Mouse (Mus musculus): ENCODE results near the gene Ube2e3. TPM values are rescaled to one million over a fixed set of nuclear protein-coding genes. Genes with fewer than 3 reads are reported as not detected.

Ube2e3 gene
- total and polyA plus RNA-seq, 2 experiments from 2014 or later = 203 to 237 TPM

- Histone ChIP-seq H3K9me3 (ENCODE audit: low read length) (no peaks in the 10 kb centered on the region), H3K36me3 (ENCODE audit: insufficient read depth, low read length) (no peaks in the 10 kb centered on the region), H3K27ac (no peak overlapping the region), H3K27me3 (ENCODE audit: insufficient read depth, low read length) (no peaks in the 10 kb centered on the region), H3K4me1 (ENCODE audit: insufficient read depth, low read length) (no peaks in the 10 kb centered on the region), H3K4me3 (ENCODE audit: low read length) (no peak overlapping the region), H3K9ac (replicated peaks; ENCODE audit: low read length) (no peak overlapping the region), H3K4me2 (ENCODE audit: low read depth, low read length) (no peak overlapping the region)
- ATAC-seq (peak; percentile 75; the same call in 1 of the 2 replicates), DNase-seq (ENCODE audit: low spot score) (peak; percentile 37)
- WGBS = 55% methylated on average over 8 of the region's 8 CpGs
- no peak for TF ChIP-seq CTCF (IDR thresholded peaks at IDR 0.05; ENCODE audit: low read depth)
Measured at GRCm38 (mm10) chr2:78854315-78854714, 13.6 kb upstream of the Ube2e3 start.

DNA sequence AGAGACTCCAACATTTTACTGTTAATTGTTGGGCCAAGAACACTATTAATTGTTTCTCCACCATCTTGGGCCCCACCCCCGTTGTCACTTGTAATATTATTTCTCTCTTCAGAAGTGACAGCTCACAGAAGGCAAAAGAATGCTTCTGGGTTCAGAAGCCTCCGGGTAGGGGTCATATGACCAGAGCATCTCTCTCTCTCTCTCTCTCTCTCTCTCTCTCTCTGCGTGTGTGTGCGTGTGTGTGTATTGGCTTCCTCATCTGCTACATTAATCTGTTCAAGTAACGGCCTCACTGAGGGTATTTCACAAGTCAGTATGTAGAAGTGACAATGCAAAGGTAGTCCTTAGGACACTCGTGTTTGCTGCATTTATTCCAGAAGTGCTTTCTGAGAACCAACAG, 9.3 kb upstream of the Ube2e3 start:
- H3K9me3 ChIP-seq (ENCODE audit: low read length) = no peaks in the 10 kb centered on the region
- H3K4me3 ChIP-seq (ENCODE audit: low read length) = no peak overlapping the region
- DNase-seq (ENCODE audit: low spot score) (no peak), ATAC-seq (no peak)
- no peak for TF ChIP-seq CTCF (IDR thresholded peaks at IDR 0.05; ENCODE audit: low read depth)
- no peaks in the 10 kb centered on the region for H3K36me3 ChIP-seq (ENCODE audit: insufficient read depth, low read length)
- WGBS = 85% methylated on average over 6 of the region's 6 CpGs
- H3K27me3 ChIP-seq (ENCODE audit: insufficient read depth, low read length) = no peaks in the 10 kb centered on the region
- H3K27ac ChIP-seq = no peak overlapping the region
- no peak overlapping the region for H3K9ac ChIP-seq (replicated peaks; ENCODE audit: low read length)
- H3K4me1 ChIP-seq (ENCODE audit: insufficient read depth, low read length) = no peaks in the 10 kb centered on the region
- H3K4me2 ChIP-seq (ENCODE audit: low read depth, low read length) = no peak overlapping the region

GRCm38 (mm10) chr2:78859266-78860087, 8.4 kb upstream of the Ube2e3 start:
- no peak for DNase-seq (ENCODE audit: low spot score)
- no peak for TF ChIP-seq CTCF (IDR thresholded peaks at IDR 0.05; ENCODE audit: low read depth)

GRCm38 (mm10) chr2:78860088-78860372, 7.9 kb upstream of the Ube2e3 start:
- no peak for TF ChIP-seq CTCF (IDR thresholded peaks at IDR 0.05; ENCODE audit: low read depth)
- H3K9me3 ChIP-seq (ENCODE audit: low read length) = no peaks in the 10 kb centered on the region
- 82% methylated on average over 3 of the region's 3 CpGs for WGBS

More at GRCm38 (mm10) chr2:78859266-78860087, 8.4 kb upstream of the Ube2e3 start:
- H3K4me2 ChIP-seq (ENCODE audit: low read depth, low read length) = no peak overlapping the region
- 77% methylated on average over 12 of the region's 12 CpGs for WGBS
- ATAC-seq = no peak
- no peaks in the 10 kb centered on the region for H3K36me3 ChIP-seq (ENCODE audit: insufficient read depth, low read length)
- H3K27ac ChIP-seq = no peak overlapping the region
- no peaks in the 10 kb centered on the region for H3K4me1 ChIP-seq (ENCODE audit: insufficient read depth, low read length)
- H3K9ac ChIP-seq (replicated peaks; ENCODE audit: low read length) = no peak overlapping the region
- no peak overlapping the region for H3K4me3 ChIP-seq (ENCODE audit: low read length)
- H3K9me3 ChIP-seq (ENCODE audit: low read length) = no peaks in the 10 kb centered on the region
- H3K27me3 ChIP-seq (ENCODE audit: insufficient read depth, low read length) = no peaks in the 10 kb centered on the region

DNA sequence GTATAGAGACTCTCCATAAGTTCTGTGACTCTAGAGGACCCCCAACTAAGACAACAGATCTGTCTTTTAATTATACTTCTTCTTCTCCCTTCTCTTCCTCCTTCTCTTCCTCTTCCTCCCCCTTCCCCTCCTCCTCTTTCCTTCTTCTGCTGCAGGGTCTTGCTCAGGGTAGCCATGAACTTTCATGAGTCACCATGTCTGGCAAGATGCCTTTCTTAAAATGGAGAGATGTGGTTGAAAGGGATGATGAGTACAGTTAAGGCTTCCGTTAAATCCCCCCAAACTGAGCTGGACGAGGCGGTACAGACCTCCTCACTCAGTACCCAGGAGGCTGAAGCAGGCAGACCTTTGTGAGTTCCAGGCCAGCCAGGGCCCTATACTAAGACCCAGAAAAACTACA, 3.8 kb upstream of the Ube2e3 start:
- Histone ChIP-seq H3K9me3 (ENCODE audit: low read length) (no peaks in the 10 kb centered on the region), H3K27ac (no peak overlapping the region), H3K9ac (replicated peaks; ENCODE audit: low read length) (no peak overlapping the region), H3K36me3 (ENCODE audit: insufficient read depth, low read length) (no peaks in the 10 kb centered on the region), H3K27me3 (ENCODE audit: insufficient read depth, low read length) (no peaks in the 10 kb centered on the region), H3K4me2 (ENCODE audit: low read depth, low read length) (no peak overlapping the region), H3K4me3 (ENCODE audit: low read length) (no peak overlapping the region), H3K4me1 (ENCODE audit: insufficient read depth, low read length) (no peaks in the 10 kb centered on the region)
- ATAC-seq (no peak), DNase-seq (ENCODE audit: low spot score) (no peak)
- TF ChIP-seq CTCF (IDR thresholded peaks at IDR 0.05; ENCODE audit: low read depth) = no peak
- WGBS = 92% methylated on average over 3 of the region's 3 CpGs

More at GRCm38 (mm10) chr2:78860088-78860372, 7.9 kb upstream of the Ube2e3 start:
- Histone ChIP-seq H3K4me3 (ENCODE audit: low read length) (no peak overlapping the region), H3K4me1 (ENCODE audit: insufficient read depth, low read length) (no peaks in the 10 kb centered on the region), H3K9ac (replicated peaks; ENCODE audit: low read length) (no peak overlapping the region), H3K27me3 (ENCODE audit: insufficient read depth, low read length) (no peaks in the 10 kb centered on the region), H3K36me3 (ENCODE audit: insufficient read depth, low read length) (no peaks in the 10 kb centered on the region), H3K4me2 (ENCODE audit: low read depth, low read length) (no peak overlapping the region), H3K27ac (no peak overlapping the region)
- ATAC-seq = no peak
- DNase-seq (ENCODE audit: low spot score) = no peak

- TF ChIP-seq CTCF (IDR thresholded peaks at IDR 0.05; ENCODE audit: low read depth) = no peak
- H3K27ac ChIP-seq = no peak overlapping the region
- no peaks in the 10 kb centered on the region for H3K36me3 ChIP-seq (ENCODE audit: insufficient read depth, low read length)
- WGBS = 68% methylated on average over 5 of the region's 5 CpGs
- H3K4me2 ChIP-seq (ENCODE audit: low read depth, low read length) = no peak overlapping the region
- DNase-seq (ENCODE audit: low spot score) (no peak), ATAC-seq (no peak)
- H3K4me1 ChIP-seq (ENCODE audit: insufficient read depth, low read length) = no peaks in the 10 kb centered on the region
- H3K9me3 ChIP-seq (ENCODE audit: low read length) = no peaks in the 10 kb centered on the region
- H3K4me3 ChIP-seq (ENCODE audit: low read length) = no peak overlapping the region
- no peaks in the 10 kb centered on the region for H3K27me3 ChIP-seq (ENCODE audit: insufficient read depth, low read length)
- H3K9ac ChIP-seq (replicated peaks; ENCODE audit: low read length) = no peak overlapping the region
Measured at GRCm38 (mm10) chr2:78864866-78865265, 3.1 kb upstream of the Ube2e3 start.

- no peaks in the 10 kb centered on the region for H3K9me3 ChIP-seq (ENCODE audit: low read length)
- H3K9ac ChIP-seq (replicated peaks; ENCODE audit: low read length) = peak overlapping the region; percentile 98
- H3K4me3 ChIP-seq (ENCODE audit: low read length) = peak overlapping the region; percentile 91
- H3K4me1 ChIP-seq (ENCODE audit: insufficient read depth, low read length) = peaks cover 9% of the 10 kb centered on the region; the same call in 1 of the 2 replicates
- H3K27ac ChIP-seq = peak overlapping the region; percentile 96
- no peak for TF ChIP-seq CTCF (IDR thresholded peaks at IDR 0.05; ENCODE audit: low read depth)
- no peaks in the 10 kb centered on the region for H3K27me3 ChIP-seq (ENCODE audit: insufficient read depth, low read length)
- DNase-seq (ENCODE audit: low spot score) (peak; percentile 88), ATAC-seq (peak; percentile 85)
- WGBS = under 1% methylated on average over 20 of the region's 44 CpGs
- H3K4me2 ChIP-seq (ENCODE audit: low read depth, low read length) = peak overlapping the region; percentile 86
- no peaks in the 10 kb centered on the region for H3K36me3 ChIP-seq (ENCODE audit: insufficient read depth, low read length)
Measured at GRCm38 (mm10) chr2:78868511-78868854, 559 bp downstream of the Ube2e3 start.
